Mouse (Mus musculus): Measurements from ENCODE around the gene Zbtb45. TPM values are rescaled to one million over a fixed set of nuclear protein-coding genes. Genes with fewer than 3 reads are reported as not detected.

The Zbtb45 gene
- polyA plus RNA-seq, 1 experiment from 2014 or later, result 44.0 TPM

- peak; percentile 30; the same call in 1 of the 2 replicates for ATAC-seq
Observed at GRCm38 (mm10) chr7:13044254-13044625, 34.4 kb upstream of the Zbtb45 start.

GRCm38 (mm10) chr7:13043445-13044253 is 33.8 kb upstream of the Zbtb45 start:
- peaks cover 13% of the 10 kb centered on the region for H3K27me3 ChIP-seq (ENCODE audit: control insufficient read depth, insufficient read depth, low read depth, low read length)
- H3K27ac ChIP-seq (ENCODE audit: low read length), result peak overlapping the region; percentile 74
- peak overlapping the region; percentile 80 for H3K9ac ChIP-seq (ENCODE audit: low read depth, low read length)
- ATAC-seq, result peak; percentile 70
- peak overlapping the region; percentile 93 for H3K4me2 ChIP-seq (ENCODE audit: low read length)
- peak overlapping the region; percentile 55 for H3K4me3 ChIP-seq (ENCODE audit: low read depth, low read length)
- H3K36me3 ChIP-seq (ENCODE audit: control insufficient read depth, insufficient read depth, low read length), result no peaks in the 10 kb centered on the region
- H3K9me3 ChIP-seq (replicated peaks; ENCODE audit: control insufficient read depth, low read length, poor library complexity, severe bottlenecking), result no peaks in the 10 kb centered on the region
- peaks cover 24% of the 10 kb centered on the region for H3K4me1 ChIP-seq (ENCODE audit: control insufficient read depth, insufficient read depth, low read length)
- WGBS, result 4% methylated on average over 88 of the region's 88 CpGs

More at GRCm38 (mm10) chr7:13044254-13044625, 34.4 kb upstream of the Zbtb45 start:
- Histone ChIP-seq H3K4me2 (ENCODE audit: low read length) (peak overlapping the region; percentile 93), H3K9me3 (replicated peaks; ENCODE audit: control insufficient read depth, low read length, poor library complexity, severe bottlenecking) (no peaks in the 10 kb centered on the region), H3K27ac (ENCODE audit: low read length) (peak overlapping the region; percentile 74), H3K36me3 (ENCODE audit: control insufficient read depth, insufficient read depth, low read length) (no peaks in the 10 kb centered on the region), H3K27me3 (ENCODE audit: control insufficient read depth, insufficient read depth, low read depth, low read length) (peaks cover 13% of the 10 kb centered on the region), H3K4me3 (ENCODE audit: low read depth, low read length) (peak overlapping the region; percentile 55), H3K9ac (ENCODE audit: low read depth, low read length) (peak overlapping the region; percentile 80), H3K4me1 (ENCODE audit: control insufficient read depth, insufficient read depth, low read length) (peaks cover 18% of the 10 kb centered on the region)
- 3% methylated on average over 23 of the region's 23 CpGs for WGBS

GRCm38 (mm10) chr7:13043120-13043444 is 33.2 kb upstream of the Zbtb45 start:
- 44% methylated on average over 16 of the region's 16 CpGs for WGBS
- no peaks in the 10 kb centered on the region for H3K9me3 ChIP-seq (replicated peaks; ENCODE audit: control insufficient read depth, low read length, poor library complexity, severe bottlenecking)
- no peaks in the 10 kb centered on the region for H3K36me3 ChIP-seq (ENCODE audit: control insufficient read depth, insufficient read depth, low read length)
- no peak for ATAC-seq
- peaks cover 25% of the 10 kb centered on the region for H3K4me1 ChIP-seq (ENCODE audit: control insufficient read depth, insufficient read depth, low read length)
- H3K9ac ChIP-seq (ENCODE audit: low read depth, low read length), result peak overlapping the region; percentile 80
- H3K27ac ChIP-seq (ENCODE audit: low read length), result peak overlapping the region; percentile 74
- H3K4me3 ChIP-seq (ENCODE audit: low read depth, low read length), result peak overlapping the region; percentile 55
- H3K27me3 ChIP-seq (ENCODE audit: control insufficient read depth, insufficient read depth, low read depth, low read length), result peaks cover 13% of the 10 kb centered on the region
- H3K4me2 ChIP-seq (ENCODE audit: low read length), result peak overlapping the region; percentile 93

GRCm38 (mm10) chr7:13042511-13042910 is 32.7 kb upstream of the Zbtb45 start:
- Histone ChIP-seq H3K9me3 (replicated peaks; ENCODE audit: control insufficient read depth, low read length, poor library complexity, severe bottlenecking) (no peaks in the 10 kb centered on the region), H3K4me2 (ENCODE audit: low read length) (no peak overlapping the region), H3K27ac (ENCODE audit: low read length) (no peak overlapping the region), H3K4me1 (ENCODE audit: control insufficient read depth, insufficient read depth, low read length) (peaks cover 25% of the 10 kb centered on the region), H3K27me3 (ENCODE audit: control insufficient read depth, insufficient read depth, low read depth, low read length) (peaks cover 13% of the 10 kb centered on the region), H3K36me3 (ENCODE audit: control insufficient read depth, insufficient read depth, low read length) (no peaks in the 10 kb centered on the region), H3K4me3 (ENCODE audit: low read depth, low read length) (no peak overlapping the region), H3K9ac (ENCODE audit: low read depth, low read length) (no peak overlapping the region)
- WGBS, result 76% methylated on average over 6 of the region's 6 CpGs
- no peak for ATAC-seq

GRCm38 (mm10) chr7:13041256-13041655 is 31.4 kb upstream of the Zbtb45 start:
- Histone ChIP-seq H3K27me3 (ENCODE audit: control insufficient read depth, insufficient read depth, low read depth, low read length) (peaks cover 13% of the 10 kb centered on the region), H3K4me1 (ENCODE audit: control insufficient read depth, insufficient read depth, low read length) (peaks cover 33% of the 10 kb centered on the region), H3K27ac (ENCODE audit: low read length) (no peak overlapping the region), H3K9ac (ENCODE audit: low read depth, low read length) (no peak overlapping the region), H3K36me3 (ENCODE audit: control insufficient read depth, insufficient read depth, low read length) (no peaks in the 10 kb centered on the region), H3K4me3 (ENCODE audit: low read depth, low read length) (no peak overlapping the region), H3K4me2 (ENCODE audit: low read length) (no peak overlapping the region), H3K9me3 (replicated peaks; ENCODE audit: control insufficient read depth, low read length, poor library complexity, severe bottlenecking) (no peaks in the 10 kb centered on the region)
- ATAC-seq, result no peak
- 83% methylated on average over 1 of the region's 1 CpGs for WGBS

- peaks cover 7% of the 10 kb centered on the region for H3K27me3 ChIP-seq (ENCODE audit: control insufficient read depth, insufficient read depth, low read depth, low read length)
- no peak for ATAC-seq
- peak overlapping the region; percentile 97 for H3K9ac ChIP-seq (ENCODE audit: low read depth, low read length)
- H3K4me3 ChIP-seq (ENCODE audit: low read depth, low read length), result peak overlapping the region; percentile 72
- no peaks in the 10 kb centered on the region for H3K9me3 ChIP-seq (replicated peaks; ENCODE audit: control insufficient read depth, low read length, poor library complexity, severe bottlenecking)
- WGBS, result 88% methylated on average over 1 of the region's 1 CpGs
- peak overlapping the region; percentile 100 for H3K27ac ChIP-seq (ENCODE audit: low read length)
- peak overlapping the region; percentile 89 for H3K4me2 ChIP-seq (ENCODE audit: low read length)
- H3K4me1 ChIP-seq (ENCODE audit: control insufficient read depth, insufficient read depth, low read length), result peaks cover 31% of the 10 kb centered on the region
- peaks cover 5% of the 10 kb centered on the region; the same call in 1 of the 2 replicates for H3K36me3 ChIP-seq (ENCODE audit: control insufficient read depth, insufficient read depth, low read length)
Observed at GRCm38 (mm10) chr7:13039181-13039580, 29.3 kb upstream of the Zbtb45 start.

GRCm38 (mm10) chr7:13038621-13039169 is 28.9 kb upstream of the Zbtb45 start:
- ATAC-seq, result peak; percentile 0; the same call in 1 of the 2 replicates
- peaks cover 31% of the 10 kb centered on the region for H3K4me1 ChIP-seq (ENCODE audit: control insufficient read depth, insufficient read depth, low read length)
- peak overlapping the region; percentile 97 for H3K9ac ChIP-seq (ENCODE audit: low read depth, low read length)
- 21% methylated on average over 15 of the region's 15 CpGs for WGBS
- H3K27ac ChIP-seq (ENCODE audit: low read length), result peak overlapping the region; percentile 100
- no peaks in the 10 kb centered on the region for H3K9me3 ChIP-seq (replicated peaks; ENCODE audit: control insufficient read depth, low read length, poor library complexity, severe bottlenecking)
- H3K4me3 ChIP-seq (ENCODE audit: low read depth, low read length), result peak overlapping the region; percentile 72
- peaks cover 5% of the 10 kb centered on the region; the same call in 1 of the 2 replicates for H3K36me3 ChIP-seq (ENCODE audit: control insufficient read depth, insufficient read depth, low read length)
- peak overlapping the region; percentile 89 for H3K4me2 ChIP-seq (ENCODE audit: low read length)
- H3K27me3 ChIP-seq (ENCODE audit: control insufficient read depth, insufficient read depth, low read depth, low read length), result peaks cover 7% of the 10 kb centered on the region

GRCm38 (mm10) chr7:13037901-13038555 is 28.2 kb upstream of the Zbtb45 start, which contains the start of gene Ube2m:
Gene Ube2m, minus strand, starts transcription at chr7:13038275.
- H3K36me3 ChIP-seq (ENCODE audit: control insufficient read depth, insufficient read depth, low read length), result peaks cover 5% of the 10 kb centered on the region; the same call in 1 of the 2 replicates
- 0% methylated on average over 51 of the region's 65 CpGs for WGBS
- peaks cover 34% of the 10 kb centered on the region for H3K4me1 ChIP-seq (ENCODE audit: control insufficient read depth, insufficient read depth, low read length)
- H3K9me3 ChIP-seq (replicated peaks; ENCODE audit: control insufficient read depth, low read length, poor library complexity, severe bottlenecking), result no peaks in the 10 kb centered on the region
- peaks cover 6% of the 10 kb centered on the region for H3K27me3 ChIP-seq (ENCODE audit: control insufficient read depth, insufficient read depth, low read depth, low read length)
- H3K4me2 ChIP-seq (ENCODE audit: low read length), result peak within 1 kb of the TSS; percentile 89
- peak; percentile 91 for ATAC-seq
- peak within 1 kb of the TSS; percentile 97 for H3K9ac ChIP-seq (ENCODE audit: low read depth, low read length)
- H3K4me3 ChIP-seq (ENCODE audit: low read depth, low read length), result peak within 1 kb of the TSS; percentile 72
- H3K27ac ChIP-seq (ENCODE audit: low read length), result peak within 1 kb of the TSS; percentile 100

All from midbrain, embryonic 16.5 days (tissue).